Mouse (Mus musculus) inflammation-experienced regulatory T-cells, adult 16 weeks (primary cell): Measurements from ENCODE around the gene Olfml3. TPM values are rescaled to one million over a fixed set of nuclear protein-coding genes. Genes with fewer than 3 reads are reported as not detected.

Experiments
- polyA plus RNA-seq: library from polyadenylated mRNA; unstranded; fragments of 100-300 nt; shearing (Covaris generic); gene quantifications from one replicate; pipeline ENCODE4 v1.2.1, GENCODE M21; 2017

Gene Olfml3
- polyA plus RNA-seq, result 0.33 TPM

DNA sequence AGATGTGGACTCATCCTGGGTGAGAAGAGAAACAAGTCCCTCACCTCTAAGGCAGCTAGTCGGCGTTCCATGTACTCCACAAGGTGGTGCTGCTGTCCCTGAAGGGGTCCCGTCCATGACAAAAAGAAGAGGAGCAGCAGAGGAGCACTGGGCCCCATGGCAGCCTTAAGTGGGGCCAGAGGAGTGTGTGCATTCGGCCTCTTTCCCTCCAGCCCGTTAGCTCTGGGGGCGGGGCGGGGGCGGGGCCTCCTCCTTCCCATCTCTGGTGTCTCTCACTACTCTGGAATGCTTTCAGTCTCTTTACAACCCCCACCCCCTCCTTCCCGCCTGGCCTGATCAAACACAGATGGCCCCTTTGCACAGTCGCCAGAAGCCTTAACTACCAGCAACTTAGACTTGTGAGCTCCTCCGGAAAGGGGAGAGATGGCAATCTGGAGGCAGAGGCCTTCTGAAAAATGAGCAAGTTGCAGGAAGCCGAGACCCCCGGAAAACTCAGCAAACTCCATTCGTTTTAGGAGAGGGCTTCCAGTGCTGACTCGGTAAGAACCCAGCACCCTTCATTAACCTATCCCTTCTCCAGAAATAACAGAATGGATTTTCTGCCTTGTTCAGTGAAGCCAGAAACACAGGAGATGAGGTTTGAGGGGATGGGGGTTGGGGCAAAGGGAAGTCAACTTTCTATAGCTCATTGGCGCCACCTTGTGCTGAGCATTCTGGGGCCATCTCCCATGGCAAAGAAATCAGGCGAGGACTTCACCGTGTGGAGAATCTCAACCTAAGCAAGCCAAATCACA, at the start of gene Olfml3:
Olfml3 (minus strand) TSS at position 224 of the 794 bp plus-strand sequence.

GRCm38 (mm10) chr3:103739329-103739728, 1.5 kb upstream of the Olfml3 start, which contains the start of gene Gm10964:
Gene Gm10964 (plus strand): TSS chr3:103739366.

Other genes starting within 250 kb of the Olfml3 start
- gene Syt6, start 162.8 kb downstream of the Olfml3 start, polyA plus RNA-seq, result not detected
- gene Atg4a-ps, start 91.9 kb downstream of the Olfml3 start, polyA plus RNA-seq, result 3.6 TPM
- gene Gm10964, start 1.4 kb upstream of the Olfml3 start, polyA plus RNA-seq, result not detected
- 16.6 TPM for gene Hipk1, start 53.6 kb upstream of the Olfml3 start, polyA plus RNA-seq
- 30.8 TPM for gene Dclre1b, start 71.4 kb upstream of the Olfml3 start, polyA plus RNA-seq
- gene Ap4b1, start 71.5 kb upstream of the Olfml3 start, polyA plus RNA-seq, result 41.3 TPM
- not detected for gene Gm43064, start 71.6 kb upstream of the Olfml3 start, polyA plus RNA-seq
- gene Bcl2l15, start 94.6 kb upstream of the Olfml3 start, polyA plus RNA-seq, result 4.1 TPM
- gene Ptpn22, start 121.8 kb upstream of the Olfml3 start, polyA plus RNA-seq, result 400 TPM
- gene Rsbn1, start 176.1 kb upstream of the Olfml3 start, polyA plus RNA-seq, result 15.7 TPM
- 13.4 TPM for gene Phtf1, start 230.1 kb upstream of the Olfml3 start, polyA plus RNA-seq